Mouse (Mus musculus) hindbrain, embryonic 15.5 days (tissue): ENCODE measurements around the gene Fam210b. TPM values are rescaled to one million over a fixed set of nuclear protein-coding genes. Genes with fewer than 3 reads are reported as not detected.

ENCODE experiments used
- ATAC-seq: fragments of 200-750 bp; cut with Nextera tagmentation; 2 replicates; pipeline ENCODE4 v1.8.0; 2017; ENCODE audit warnings: low read depth, moderate number of reproducible peaks, moderate TSS enrichment; ENCODE audit not compliant: low FRiP score
- H3K27ac ChIP-seq: fragments of 300-500 bp; sonication (generic); replicated peaks from 2 replicates; pipeline ENCODE4 v1.5.1; 2015; ENCODE audit warnings: mild to moderate bottlenecking, inconsistent platforms
- H3K27me3 ChIP-seq: fragments of 300-500 bp; sonication (generic); 2 replicates; pipeline ENCODE4 v1.6.1; 2015; ENCODE audit warnings: control low read depth, inconsistent platforms
- H3K36me3 ChIP-seq: fragments of 300-500 bp; sonication (generic); 2 replicates; pipeline ENCODE4 v1.6.1; 2015; ENCODE audit warnings: control low read depth, inconsistent platforms
- H3K4me1 ChIP-seq: fragments of 300-500 bp; sonication (generic); replicated peaks from 2 replicates; pipeline ENCODE4 v1.6.1; 2015; ENCODE audit warnings: control low read depth, inconsistent platforms
- H3K4me2 ChIP-seq: fragments of 300-500 bp; sonication (generic); 2 replicates; pipeline ENCODE4 v1.6.1; 2015; ENCODE audit warnings: moderate library complexity, mild to moderate bottlenecking, inconsistent platforms
- H3K4me3 ChIP-seq: fragments of 300-500 bp; sonication (generic); 2 replicates; pipeline ENCODE4 v1.5.1; 2015; ENCODE audit warnings: mild to moderate bottlenecking, inconsistent platforms
- H3K9ac ChIP-seq: fragments of 300-500 bp; sonication (generic); 2 replicates; pipeline ENCODE4 v1.6.1; 2015; ENCODE audit warnings: inconsistent platforms
- H3K9me3 ChIP-seq: fragments of 300-500 bp; sonication (generic); 2 replicates; pipeline ENCODE4 v1.6.1; 2016; ENCODE audit warnings: control low read depth, inconsistent platforms
- WGBS: fragments of 180-500 bp; shearing (Covaris S2); methylation state at CpG from one replicate; pipeline ENCODE4 v1.1.7; 2015; 5-methylcytosine and 5-hydroxymethylcytosine counted together
- polyA plus RNA-seq: library from polyadenylated mRNA; unstranded; fragments of >200 nt; fragmentation: Nextera tagmentation; extraction: Ambion mirVana; gene quantifications from 2 replicates; pipeline ENCODE4 v1.2.1, GENCODE M21; 2015

Gene Fam210b
- polyA plus RNA-seq, 1 experiment from 2014 or later = 19.2 TPM

DNA sequence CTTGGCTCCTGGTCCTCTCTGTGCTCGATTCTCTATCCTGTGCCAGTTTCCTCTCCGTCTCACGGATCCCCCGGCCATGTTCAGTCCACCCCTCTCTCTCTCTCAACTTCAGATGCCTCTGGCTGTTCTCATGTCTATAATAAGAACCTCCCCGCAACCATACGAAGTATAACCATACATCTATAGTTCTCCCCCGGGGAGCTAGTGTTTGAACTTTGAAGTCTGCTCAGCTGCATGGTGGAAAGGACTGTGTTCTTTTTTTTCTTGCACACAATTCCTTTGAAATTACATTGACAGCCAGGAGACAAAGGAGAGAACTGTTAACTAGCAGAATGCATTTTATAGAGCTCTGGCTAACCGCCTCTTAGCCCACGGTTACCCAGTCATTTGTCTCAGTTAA lies 9.4 kb downstream of the Fam210b start:
- Histone ChIP-seq H3K9ac (no peak overlapping the region), H3K27me3 (no peaks in the 10 kb centered on the region), H3K9me3 (no peaks in the 10 kb centered on the region), H3K27ac (no peak overlapping the region), H3K4me3 (no peak overlapping the region), H3K4me2 (no peak overlapping the region), H3K4me1 (peaks cover 14% of the 10 kb centered on the region), H3K36me3 (no peaks in the 10 kb centered on the region)
- WGBS = 50% methylated on average over 9 of the region's 9 CpGs
- no peak for ATAC-seq

GRCm38 (mm10) chr2:172355833-172356232 lies 10.5 kb downstream of the Fam210b start:
- Histone ChIP-seq H3K9ac (no peak overlapping the region), H3K4me1 (peaks cover 14% of the 10 kb centered on the region), H3K36me3 (no peaks in the 10 kb centered on the region), H3K4me3 (no peak overlapping the region), H3K27ac (no peak overlapping the region), H3K9me3 (no peaks in the 10 kb centered on the region), H3K27me3 (no peaks in the 10 kb centered on the region), H3K4me2 (no peak overlapping the region)
- WGBS = 77% methylated on average over 5 of the region's 5 CpGs
- no peak for ATAC-seq

GRCm38 (mm10) chr2:172363176-172363575 lies 17.8 kb downstream of the Fam210b start:
- ATAC-seq = no peak

DNA sequence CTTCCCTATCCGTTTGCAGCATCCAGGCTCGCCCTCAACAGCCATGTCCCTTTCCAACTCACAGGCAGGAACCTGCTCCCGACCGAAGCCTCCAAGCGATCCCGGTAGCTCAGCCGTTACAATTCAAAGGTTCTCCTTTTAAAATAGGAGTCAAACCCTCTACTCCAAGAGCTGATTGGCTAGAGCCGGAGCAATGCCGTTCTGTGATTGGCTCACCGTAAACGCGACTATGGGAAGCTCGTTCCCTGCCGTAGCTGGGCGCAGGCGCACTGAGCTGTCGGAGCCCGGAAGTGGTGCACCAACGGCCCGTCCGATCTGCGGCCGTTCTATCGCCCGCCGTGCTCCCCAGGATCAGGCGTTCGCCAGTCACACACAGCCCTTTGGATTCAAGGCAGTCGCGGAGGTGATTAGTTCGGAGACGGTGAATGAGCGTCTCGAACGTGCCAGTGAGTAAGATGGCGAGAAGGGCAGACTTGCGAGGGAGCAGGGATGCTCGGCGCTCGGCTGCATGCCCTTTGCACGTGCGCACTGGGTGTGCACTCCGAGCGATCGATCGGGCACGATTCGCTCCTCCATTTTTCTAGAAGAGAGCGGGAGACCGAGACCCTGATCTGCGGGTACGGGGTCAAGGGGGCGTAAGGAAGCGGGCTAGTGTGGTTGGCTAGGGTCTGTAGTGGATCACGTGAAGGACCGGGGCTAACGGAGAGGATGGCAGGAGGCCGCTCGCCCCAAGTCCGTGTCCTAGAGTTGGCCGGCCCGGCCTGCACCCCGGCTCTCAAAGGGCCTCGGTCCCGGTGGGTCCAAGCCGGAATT lies 25.3 kb downstream of the Fam210b start, which contains the start of the genes Aurka and Cstf1:
Aurka (minus strand) TSS at position 125 of the 813 bp plus-strand sequence.
Cstf1 (plus strand) TSS at position 271 of the 813 bp plus-strand sequence.
- H3K27me3 ChIP-seq = no peaks in the 10 kb centered on the region
- ATAC-seq = peak; percentile 99
- peak within 1 kb of the TSS; percentile 85 for H3K9ac ChIP-seq
- peak within 1 kb of the TSS; percentile 78 for H3K4me2 ChIP-seq
- peak within 1 kb of the TSS; percentile 81 for H3K4me3 ChIP-seq
- H3K9me3 ChIP-seq = no peaks in the 10 kb centered on the region
- peak within 1 kb of the TSS; percentile 92 for H3K27ac ChIP-seq
- peaks cover 19% of the 10 kb centered on the region for H3K36me3 ChIP-seq
- under 1% methylated on average over 66 of the region's 66 CpGs for WGBS
- H3K4me1 ChIP-seq = peaks cover 24% of the 10 kb centered on the region

More at GRCm38 (mm10) chr2:172363176-172363575, 17.8 kb downstream of the Fam210b start:
- 90% methylated on average over 7 of the region's 7 CpGs for WGBS
- H3K9ac ChIP-seq = no peak overlapping the region
- H3K36me3 ChIP-seq = peaks cover 3% of the 10 kb centered on the region; the same call in 1 of the 2 replicates
- H3K9me3 ChIP-seq = no peaks in the 10 kb centered on the region
- H3K27ac ChIP-seq = no peak overlapping the region
- 0 out of 2 replicates have a peak, but pooled peaks cover 6% of the 10 kb centered on the region for H3K4me1 ChIP-seq
- no peaks in the 10 kb centered on the region for H3K27me3 ChIP-seq
- H3K4me3 ChIP-seq = no peak overlapping the region
- H3K4me2 ChIP-seq = no peak overlapping the region

DNA sequence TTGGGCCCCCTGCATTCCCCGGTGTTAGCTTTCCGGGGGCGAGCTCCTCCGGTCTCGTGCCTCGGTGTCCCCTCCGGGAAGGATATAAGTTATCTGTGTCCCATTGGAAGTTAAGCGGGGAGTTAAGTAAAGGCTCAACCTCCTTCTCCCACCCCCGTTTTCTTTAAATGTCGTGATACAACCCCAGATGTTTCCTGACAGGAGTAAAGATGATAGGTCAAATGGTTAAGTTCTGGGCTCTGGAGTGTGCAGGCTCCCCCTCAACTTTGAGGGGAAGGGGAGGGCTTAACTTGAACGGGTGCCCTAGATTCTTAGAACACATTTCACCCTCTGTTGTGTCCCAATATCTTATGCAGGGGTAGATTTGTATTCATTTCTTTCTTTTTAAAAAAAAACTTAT lies 25.9 kb downstream of the Fam210b start:
- Histone ChIP-seq H3K27ac (peak overlapping the region; percentile 92), H3K9me3 (no peaks in the 10 kb centered on the region), H3K27me3 (no peaks in the 10 kb centered on the region), H3K9ac (peak overlapping the region; percentile 85), H3K4me2 (peak overlapping the region; percentile 72), H3K4me1 (peaks cover 24% of the 10 kb centered on the region), H3K36me3 (peaks cover 26% of the 10 kb centered on the region), H3K4me3 (peak overlapping the region; percentile 81)
- ATAC-seq = no peak
- under 1% methylated on average over 11 of the region's 11 CpGs for whole genome bisulfite sequencing

- no peak overlapping the region for H3K4me2 ChIP-seq
- H3K27ac ChIP-seq = no peak overlapping the region
- H3K27me3 ChIP-seq = no peaks in the 10 kb centered on the region
- peaks cover 6% of the 10 kb centered on the region for H3K4me1 ChIP-seq
- no peak for ATAC-seq
- H3K4me3 ChIP-seq = no peak overlapping the region
- 94% methylated on average over 4 of the region's 4 CpGs for WGBS
- peaks cover 76% of the 10 kb centered on the region for H3K36me3 ChIP-seq
- H3K9me3 ChIP-seq = no peaks in the 10 kb centered on the region
- no peak overlapping the region for H3K9ac ChIP-seq
These were observed 31.2 kb downstream of the Fam210b start for GRCm38 (mm10) chr2:172376551-172376950.

- Histone ChIP-seq H3K4me1 (peaks cover 1% of the 10 kb centered on the region), H3K9ac (no peak overlapping the region), H3K4me3 (no peak overlapping the region), H3K36me3 (peaks cover 81% of the 10 kb centered on the region), H3K4me2 (no peak overlapping the region), H3K9me3 (no peaks in the 10 kb centered on the region), H3K27me3 (no peaks in the 10 kb centered on the region), H3K27ac (no peak overlapping the region)
- 85% methylated on average over 5 of the region's 5 CpGs for WGBS
- no peak for ATAC-seq
These were observed 31.7 kb downstream of the Fam210b start for GRCm38 (mm10) chr2:172376999-172377515.

GRCm38 (mm10) chr2:172378332-172378731 lies 33.0 kb downstream of the Fam210b start:
- H3K27me3 ChIP-seq = no peaks in the 10 kb centered on the region
- H3K4me2 ChIP-seq = no peak overlapping the region
- H3K9me3 ChIP-seq = no peaks in the 10 kb centered on the region
- H3K4me3 ChIP-seq = no peak overlapping the region
- no peak for ATAC-seq
- 73% methylated on average over 7 of the region's 7 CpGs for WGBS
- no peaks in the 10 kb centered on the region for H3K4me1 ChIP-seq
- no peak overlapping the region for H3K27ac ChIP-seq
- peaks cover 78% of the 10 kb centered on the region for H3K36me3 ChIP-seq
- no peak overlapping the region for H3K9ac ChIP-seq

DNA sequence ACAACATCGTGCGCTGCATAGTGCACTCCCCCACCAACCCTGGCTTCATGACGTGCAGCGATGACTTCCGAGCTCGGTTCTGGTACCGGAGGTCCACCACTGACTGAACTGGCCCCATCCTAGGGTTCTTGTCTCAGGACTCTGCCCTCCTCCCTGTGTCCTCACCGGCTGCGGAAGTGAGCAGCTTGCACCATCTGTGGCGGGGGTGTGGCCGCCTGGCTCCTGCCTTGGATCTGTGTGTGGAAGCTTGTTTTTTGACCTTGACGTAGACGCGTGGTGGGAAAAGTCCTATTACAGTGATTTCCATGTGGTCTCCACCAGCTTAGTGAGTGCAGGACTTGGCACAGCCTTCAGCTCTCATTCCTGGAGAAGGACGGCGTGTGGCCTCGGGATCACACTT lies 35.1 kb downstream of the Fam210b start:
- Histone ChIP-seq H3K9ac (no peak overlapping the region), H3K4me3 (no peak overlapping the region), H3K4me1 (no peaks in the 10 kb centered on the region), H3K27ac (no peak overlapping the region), H3K9me3 (no peaks in the 10 kb centered on the region), H3K36me3 (peaks cover 63% of the 10 kb centered on the region), H3K27me3 (no peaks in the 10 kb centered on the region), H3K4me2 (no peak overlapping the region)
- ATAC-seq = no peak
- 96% methylated on average over 17 of the region's 17 CpGs for WGBS

DNA sequence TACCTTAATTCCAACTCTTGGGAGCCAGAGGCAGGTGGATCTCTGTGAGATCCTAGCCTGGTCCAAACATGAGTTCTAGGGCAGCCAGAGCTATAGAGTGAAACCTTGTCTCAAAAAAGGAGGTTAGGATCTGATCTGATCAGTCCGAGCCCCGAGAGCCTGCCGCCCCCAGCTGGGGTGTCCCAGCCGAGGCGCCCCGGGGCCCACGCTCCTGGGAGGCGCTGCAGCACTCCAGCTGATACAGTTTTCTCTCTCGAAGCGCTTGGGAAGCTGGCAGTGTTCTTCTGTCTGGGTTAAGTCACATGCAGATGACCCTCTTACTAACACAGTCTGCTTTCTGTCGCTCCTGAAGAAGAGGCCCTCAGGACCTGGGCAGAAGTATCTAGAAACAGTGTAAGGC lies 36.0 kb downstream of the Fam210b start:
- Histone ChIP-seq H3K9ac (no peak overlapping the region), H3K4me1 (no peaks in the 10 kb centered on the region), H3K4me3 (no peak overlapping the region), H3K36me3 (peaks cover 55% of the 10 kb centered on the region), H3K27ac (no peak overlapping the region), H3K9me3 (no peaks in the 10 kb centered on the region), H3K4me2 (no peak overlapping the region), H3K27me3 (no peaks in the 10 kb centered on the region)
- 93% methylated on average over 11 of the region's 11 CpGs for WGBS
- no peak for ATAC-seq

- Histone ChIP-seq H3K4me1 (no peaks in the 10 kb centered on the region), H3K27me3 (no peaks in the 10 kb centered on the region), H3K36me3 (peaks cover 51% of the 10 kb centered on the region), H3K27ac (no peak overlapping the region), H3K9ac (no peak overlapping the region), H3K9me3 (no peaks in the 10 kb centered on the region), H3K4me3 (no peak overlapping the region), H3K4me2 (no peak overlapping the region)
- 89% methylated on average over 12 of the region's 12 CpGs for WGBS
- ATAC-seq = no peak
These were observed 36.5 kb downstream of the Fam210b start for GRCm38 (mm10) chr2:172381898-172382297.

DNA sequence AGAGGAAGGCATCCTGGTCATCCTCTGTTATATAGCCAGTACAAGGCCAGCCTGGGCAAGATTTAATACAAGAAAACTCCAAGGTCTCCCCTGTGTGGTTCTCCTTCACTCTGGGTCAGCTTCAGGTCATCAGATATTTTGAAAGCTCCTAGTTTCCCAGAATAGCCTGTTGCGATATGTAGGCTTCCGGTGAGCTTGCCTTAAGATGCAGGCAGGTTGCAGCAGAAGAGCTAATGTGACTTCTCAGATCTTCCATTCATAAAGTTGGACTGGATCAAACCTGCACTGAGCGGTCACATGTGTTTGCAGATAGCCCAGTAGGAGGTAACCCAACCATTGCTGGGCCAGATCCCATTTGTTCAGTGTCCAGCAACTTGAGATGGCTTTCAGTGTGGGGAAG lies 39.4 kb downstream of the Fam210b start:
- Histone ChIP-seq H3K9ac (no peak overlapping the region), H3K27me3 (no peaks in the 10 kb centered on the region), H3K9me3 (no peaks in the 10 kb centered on the region), H3K4me3 (no peak overlapping the region), H3K36me3 (peaks cover 24% of the 10 kb centered on the region), H3K4me2 (no peak overlapping the region), H3K27ac (no peak overlapping the region), H3K4me1 (no peaks in the 10 kb centered on the region)
- ATAC-seq = no peak
- whole genome bisulfite sequencing = 94% methylated on average over 3 of the region's 3 CpGs
